Comparison of ENCODE assay signal across 8 mouse cellular contexts in genomic region chr19:55909039-55909438, GRCm38 (mm10).
DNase-seq lines count a peak whose midpoint lies in the region.

No protein-coding gene starts in this region.

- H3K27me3 ChIP-seq in embryonic facial prominence, embryonic 10.5 days (replicated peaks; ENCODE audit: low read depth, poor library complexity, severe bottlenecking): peaks cover 7% of the 10 kb centered on the region; the same call in 1 of the 2 replicates

- no peak overlapping the region for H3K4me3 ChIP-seq in embryonic facial prominence, embryonic 10.5 days

- H3K27ac ChIP-seq in embryonic facial prominence, embryonic 10.5 days (replicated peaks): no peak overlapping the region

- H3K9me3 ChIP-seq in embryonic facial prominence, embryonic 10.5 days: peaks cover 6% of the 10 kb centered on the region; the same call in 1 of the 2 replicates

- peaks cover 12% of the 10 kb centered on the region for H3K4me1 ChIP-seq in embryonic facial prominence, embryonic 10.5 days

- H3K36me3 ChIP-seq in embryonic facial prominence, embryonic 10.5 days (replicated peaks): peaks cover 62% of the 10 kb centered on the region

- 59% methylated on average over 7 of the region's 7 CpGs for WGBS in embryonic facial prominence, embryonic 10.5 days

- peak; percentile 27 for DNase-seq in adrenal gland, postnatal 14 days
- no peak for DNase-seq in adrenal gland, adult 18-20 months (ENCODE audit: low spot score in 2 of 2)
- DNase-seq in A20 (ENCODE audit: low read depth, low spot score): peak; percentile 50
- DNase-seq in embryonic facial prominence, embryonic 10.5 days (ENCODE audit: low spot score): peak; percentile 41
- peak; percentile 46 for DNase-seq in kidney, adult 9 months
- peak; percentile 20 for DNase-seq in lung, postnatal 25 days (ENCODE audit: low spot score)
- DNase-seq in ovary, postnatal 10 days (ENCODE audit: low spot score): no peak
- DNase-seq in urinary bladder, adult 2 months (ENCODE audit: low spot score): no peak

Comparison
In these comparisons a context has a peak if more than half of its experiments do, and no peak if none do; other contexts are left out.
1. DNase-seq: peak in adrenal gland, postnatal 14 days (single experiment), A20 (single experiment), embryonic facial prominence, embryonic 10.5 days (single experiment), kidney, adult 9 months (single experiment) and lung, postnatal 25 days (single experiment); none in adrenal gland, adult 18-20 months (0 of 2), ovary, postnatal 10 days (single experiment) and urinary bladder, adult 2 months (single experiment).